Mouse (Mus musculus) midbrain, embryonic 10.5 days (tissue): ENCODE measurements around the gene Cutal. TPM values are rescaled to one million over a fixed set of nuclear protein-coding genes. Genes with fewer than 3 reads are reported as not detected.

Source experiments
- DNase-seq: peaks from one replicate; pipeline ENCODE4 v3.0.0-alpha.2; 2017; ENCODE audit warnings: low spot score
- H3K27ac ChIP-seq: fragments of 300-500 bp; sonication (generic); replicated peaks from 2 replicates; pipeline ENCODE4 v1.5.1; 2016; ENCODE audit warnings: mild to moderate bottlenecking
- H3K27me3 ChIP-seq: fragments of 300-500 bp; sonication (generic); 2 replicates; pipeline ENCODE4 v1.6.1; 2016; ENCODE audit warnings: low read depth, mild to moderate bottlenecking; ENCODE audit not compliant: poor library complexity, severe bottlenecking
- H3K36me3 ChIP-seq: fragments of 300-500 bp; sonication (generic); 2 replicates; pipeline ENCODE4 v1.6.1; 2016; ENCODE audit warnings: mild to moderate bottlenecking, moderate library complexity
- H3K4me1 ChIP-seq: fragments of 300-500 bp; sonication (generic); 2 replicates; pipeline ENCODE4 v1.6.1; 2016
- H3K4me3 ChIP-seq: fragments of 300-500 bp; sonication (generic); 2 replicates; pipeline ENCODE4 v1.5.1; 2016; ENCODE audit warnings: mild to moderate bottlenecking, moderate library complexity
- H3K9me3 ChIP-seq: fragments of 300-500 bp; sonication (generic); replicated peaks from 2 replicates; pipeline ENCODE4 v1.6.1; 2016; ENCODE audit warnings: mild to moderate bottlenecking
- WGBS: fragments of 180-500 bp; shearing (Covaris S2); methylation state at CpG from one replicate; pipeline ENCODE4 v1.1.7; 2016; 5-methylcytosine and 5-hydroxymethylcytosine counted together
- polyA plus RNA-seq: library from polyadenylated mRNA; unstranded; fragments of >200 nt; fragmentation: Nextera tagmentation; extraction: Ambion mirVana; gene quantifications from 2 replicates; pipeline ENCODE4 v1.2.1, GENCODE M21; 2016

The Cutal gene
- polyA plus RNA-seq, 1 experiment from 2014 or later: 0.11 TPM

- no peaks in the 10 kb centered on the region for H3K4me1 ChIP-seq
- H3K4me3 ChIP-seq: no peak overlapping the region
- no peaks in the 10 kb centered on the region for H3K27me3 ChIP-seq
- peaks cover 44% of the 10 kb centered on the region for H3K36me3 ChIP-seq
- no peaks in the 10 kb centered on the region for H3K9me3 ChIP-seq
- 95% methylated on average over 1 of the region's 1 CpGs for WGBS
- no peak for DNase-seq
- H3K27ac ChIP-seq: no peak overlapping the region
Measured at GRCm38 (mm10) chr2:34847702-34848101, 26.5 kb upstream of the Cutal start.

- no peak overlapping the region for H3K4me3 ChIP-seq
- H3K9me3 ChIP-seq: no peaks in the 10 kb centered on the region
- H3K27ac ChIP-seq: no peak overlapping the region
- no peaks in the 10 kb centered on the region for H3K4me1 ChIP-seq
- H3K27me3 ChIP-seq: no peaks in the 10 kb centered on the region
- 95% methylated on average over 4 of the region's 4 CpGs for WGBS
- DNase-seq: no peak
- H3K36me3 ChIP-seq: peaks cover 100% of the 10 kb centered on the region
Measured at GRCm38 (mm10) chr2:34855265-34855664, 18.9 kb upstream of the Cutal start.

- Histone ChIP-seq H3K4me3 (no peak overlapping the region), H3K36me3 (peaks cover 96% of the 10 kb centered on the region), H3K4me1 (no peaks in the 10 kb centered on the region), H3K27ac (no peak overlapping the region), H3K27me3 (no peaks in the 10 kb centered on the region), H3K9me3 (no peaks in the 10 kb centered on the region)
- 90% methylated on average over 8 of the region's 8 CpGs for WGBS
- no peak for DNase-seq
Measured at GRCm38 (mm10) chr2:34857728-34858127, 16.5 kb upstream of the Cutal start.

- no peak for DNase-seq
- H3K4me3 ChIP-seq: peak overlapping the region; percentile 66
- H3K27ac ChIP-seq: peak overlapping the region; percentile 92
- WGBS: 53% methylated on average over 5 of the region's 5 CpGs
- H3K9me3 ChIP-seq: no peaks in the 10 kb centered on the region
- peaks cover 25% of the 10 kb centered on the region for H3K27me3 ChIP-seq
- H3K4me1 ChIP-seq: peaks cover 37% of the 10 kb centered on the region
- peaks cover 30% of the 10 kb centered on the region for H3K36me3 ChIP-seq
Measured at GRCm38 (mm10) chr2:34869680-34870079, 4.5 kb upstream of the Cutal start.

GRCm38 (mm10) chr2:34870520-34871474, 3.4 kb upstream of the Cutal start:
- H3K36me3 ChIP-seq: peaks cover 18% of the 10 kb centered on the region
- peak overlapping the region; percentile 92 for H3K27ac ChIP-seq
- peak; percentile 98 for DNase-seq
- whole genome bisulfite sequencing: under 1% methylated on average over 67 of the region's 67 CpGs
- peaks cover 39% of the 10 kb centered on the region for H3K4me1 ChIP-seq
- peak overlapping the region; percentile 66 for H3K4me3 ChIP-seq
- no peaks in the 10 kb centered on the region for H3K9me3 ChIP-seq
- H3K27me3 ChIP-seq: peaks cover 33% of the 10 kb centered on the region

- Histone ChIP-seq H3K27ac (peak within 1 kb of the TSS; percentile 28; the same call in 1 of the 2 replicates), H3K9me3 (no peaks in the 10 kb centered on the region), H3K36me3 (no peaks in the 10 kb centered on the region), H3K27me3 (peaks cover 63% of the 10 kb centered on the region), H3K4me3 (peak within 1 kb of the TSS; percentile 43), H3K4me1 (peaks cover 21% of the 10 kb centered on the region)
- WGBS: 13% methylated on average over 8 of the region's 8 CpGs
- no peak for DNase-seq
Measured at GRCm38 (mm10) chr2:34874816-34875345, 685 bp downstream of the Cutal start, which contains the start of gene Psmd5. Gene Psmd5 (minus strand): TSS chr2:34874968.

- WGBS: 92% methylated on average over 10 of the region's 10 CpGs
- no peaks in the 10 kb centered on the region for H3K9me3 ChIP-seq
- no peaks in the 10 kb centered on the region for H3K36me3 ChIP-seq
- no peak for DNase-seq
- no peak overlapping the region for H3K27ac ChIP-seq
- no peak overlapping the region for H3K4me3 ChIP-seq
- H3K4me1 ChIP-seq: no peaks in the 10 kb centered on the region
- H3K27me3 ChIP-seq: peaks cover 48% of the 10 kb centered on the region
Measured at GRCm38 (mm10) chr2:34880054-34880453, 5.9 kb downstream of the Cutal start.

GRCm38 (mm10) chr2:34882757-34883156, 8.6 kb downstream of the Cutal start:
- Histone ChIP-seq H3K36me3 (no peaks in the 10 kb centered on the region), H3K4me1 (no peaks in the 10 kb centered on the region), H3K27ac (no peak overlapping the region), H3K27me3 (peaks cover 25% of the 10 kb centered on the region), H3K4me3 (no peak overlapping the region), H3K9me3 (no peaks in the 10 kb centered on the region)
- WGBS: 91% methylated on average over 2 of the region's 2 CpGs
- no peak for DNase-seq

- H3K27ac ChIP-seq: no peak overlapping the region
- H3K27me3 ChIP-seq: peaks cover 21% of the 10 kb centered on the region
- H3K36me3 ChIP-seq: no peaks in the 10 kb centered on the region
- no peaks in the 10 kb centered on the region for H3K9me3 ChIP-seq
- WGBS: 72% methylated on average over 5 of the region's 5 CpGs
- no peak overlapping the region for H3K4me3 ChIP-seq
- no peak for DNase-seq
- no peaks in the 10 kb centered on the region for H3K4me1 ChIP-seq
Measured at GRCm38 (mm10) chr2:34883190-34883589, 9.0 kb downstream of the Cutal start.

- no peak overlapping the region for H3K27ac ChIP-seq
- H3K9me3 ChIP-seq: no peaks in the 10 kb centered on the region
- 85% methylated on average over 2 of the region's 2 CpGs for WGBS
- no peak for DNase-seq
- no peaks in the 10 kb centered on the region for H3K4me1 ChIP-seq
- peaks cover 19% of the 10 kb centered on the region for H3K27me3 ChIP-seq
- no peaks in the 10 kb centered on the region for H3K36me3 ChIP-seq
- H3K4me3 ChIP-seq: no peak overlapping the region
Measured at GRCm38 (mm10) chr2:34884186-34884585, 10.0 kb downstream of the Cutal start.

GRCm38 (mm10) chr2:34893950-34894349, 19.8 kb downstream of the Cutal start:
- WGBS: 78% methylated on average over 5 of the region's 5 CpGs
- DNase-seq: no peak

GRCm38 (mm10) chr2:34895503-34896113, 21.4 kb downstream of the Cutal start:
- Histone ChIP-seq H3K36me3 (no peaks in the 10 kb centered on the region), H3K4me1 (0 out of 2 replicates have a peak, but pooled peaks cover 4% of the 10 kb centered on the region), H3K9me3 (no peaks in the 10 kb centered on the region), H3K27ac (no peak overlapping the region), H3K4me3 (no peak overlapping the region), H3K27me3 (peaks cover 12% of the 10 kb centered on the region; the same call in 1 of the 2 replicates)
- 81% methylated on average over 19 of the region's 19 CpGs for WGBS
- no peak for DNase-seq

More at GRCm38 (mm10) chr2:34893950-34894349, 19.8 kb downstream of the Cutal start:
- Histone ChIP-seq H3K36me3 (no peaks in the 10 kb centered on the region), H3K4me3 (no peak overlapping the region), H3K9me3 (no peaks in the 10 kb centered on the region), H3K27me3 (peaks cover 5% of the 10 kb centered on the region; the same call in 1 of the 2 replicates), H3K4me1 (0 out of 2 replicates have a peak, but pooled peaks cover 4% of the 10 kb centered on the region), H3K27ac (no peak overlapping the region)
